Mouse (Mus musculus) NIH3T3 (cell line): ENCODE results near the gene Cnn1.

Experiments
- DNase-seq: peaks from one replicate; pipeline ENCODE4 v3.0.0-alpha.2; 2012; ENCODE audit warnings: low read depth

The Cnn1 gene

DNA sequence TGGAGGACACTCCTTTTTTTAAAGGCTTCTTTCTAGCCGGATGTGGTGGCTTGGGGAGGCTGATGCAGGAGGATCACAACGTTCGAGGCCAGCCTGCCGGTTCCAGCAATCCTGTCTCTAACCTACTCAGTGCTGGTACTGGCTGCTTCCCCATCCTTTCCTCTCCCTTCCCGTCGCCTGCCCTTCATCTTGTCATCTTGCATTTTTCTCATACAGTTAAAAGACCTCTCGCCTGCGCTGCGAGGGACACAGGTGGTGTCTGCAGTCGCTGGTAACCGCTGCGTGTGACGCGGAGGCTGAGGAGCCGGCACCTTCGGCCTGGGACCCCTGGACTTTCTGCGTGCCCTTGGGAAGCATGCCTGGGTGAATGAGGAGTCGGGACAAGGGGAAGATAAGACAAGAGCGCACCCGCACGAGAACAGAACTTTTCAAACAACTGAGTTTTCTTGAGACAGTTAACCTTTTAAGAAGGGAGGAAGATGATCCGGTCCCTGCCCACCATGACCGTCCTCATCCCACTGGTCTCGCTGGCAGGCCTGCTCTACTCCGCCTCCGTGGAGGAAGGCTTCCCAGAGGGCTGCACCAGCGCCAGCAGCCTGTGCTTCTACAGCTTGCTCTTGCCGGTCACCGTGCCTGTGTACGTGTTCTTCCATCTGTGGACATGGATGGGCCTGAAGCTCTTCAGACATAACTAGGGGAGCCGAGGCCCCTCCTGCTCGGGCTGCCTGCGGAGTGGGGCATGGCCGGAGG is 58.7 kb downstream of the Cnn1 start:
- DNase-seq: peak; percentile 1
